Mouse (Mus musculus) myocyte (in vitro differentiated cells): ENCODE results near the gene Rnf19b.

Source experiments
- POLR2A ChIP-seq: IDR thresholded peaks from one replicate; pipeline ENCODE4 v1.6.1; 2011; ENCODE audit warnings: low read depth, mild to moderate bottlenecking, control low read depth, moderate library complexity; ENCODE audit not compliant: insufficient read length
- TCF3 ChIP-seq: IDR thresholded peaks from one replicate; pipeline ENCODE4 v1.6.1; 2011; ENCODE audit warnings: low read depth, control low read depth; ENCODE audit not compliant: insufficient read length

GRCm38 (mm10) chr4:129032963-129033951 is 24.8 kb upstream of the Rnf19b start:
- TF ChIP-seq TCF3 = no peak
- peak; percentile 61 for TF ChIP-seq POLR2A
